Mouse (Mus musculus): ENCODE measurements around the gene Vps13d. TPM values are rescaled to one million over a fixed set of nuclear protein-coding genes. Genes with fewer than 3 reads are reported as not detected.

Vps13d gene
- polyA plus RNA-seq, 1 experiment from 2014 or later = 15.2 TPM

DNA sequence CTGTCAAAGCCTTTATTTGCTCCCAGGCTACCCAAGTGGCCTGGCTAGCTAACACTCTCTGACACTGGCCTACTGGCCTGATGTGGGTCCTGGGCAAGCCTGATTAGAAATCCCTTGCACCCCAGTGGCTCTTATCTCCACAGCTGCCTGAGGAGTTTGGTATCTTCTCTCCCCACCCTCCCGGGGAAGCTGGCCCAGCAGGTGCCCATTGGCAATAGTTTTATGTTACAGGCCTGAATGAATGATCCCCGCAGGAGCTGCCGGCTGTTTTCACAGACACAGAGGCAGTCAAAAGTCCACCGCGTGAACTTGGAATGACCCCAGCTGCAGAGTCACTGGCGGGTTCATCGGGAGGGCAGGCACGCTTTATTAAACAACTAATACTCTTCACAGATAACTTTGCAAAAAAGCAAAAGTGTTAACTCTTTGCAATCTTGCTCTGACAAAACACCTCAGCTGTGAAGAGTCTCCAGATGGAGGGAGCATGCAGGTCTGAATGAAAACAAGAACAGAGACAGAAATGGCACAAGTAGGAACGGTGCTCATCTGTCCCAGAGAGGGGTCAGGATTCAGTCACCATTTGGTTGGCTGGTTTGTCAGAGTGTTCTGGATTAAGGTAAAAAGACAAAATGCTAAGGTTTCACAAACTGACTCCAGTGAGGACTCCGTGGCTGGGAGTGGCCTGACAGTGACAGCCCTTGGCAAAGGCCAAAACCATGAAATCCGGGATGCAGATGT is 160.1 kb downstream of the Vps13d start:
- Histone ChIP-seq H3K27me3 (ENCODE audit: control insufficient read depth, insufficient read depth, low read length) (no peaks in the 10 kb centered on the region), H3K4me1 (replicated peaks; ENCODE audit: control insufficient read depth, insufficient read depth, low read length) (no peaks in the 10 kb centered on the region), H3K36me3 (ENCODE audit: control insufficient read depth, insufficient read depth, low read length) (no peaks in the 10 kb centered on the region), H3K9me3 (ENCODE audit: control insufficient read depth, low read length) (no peaks in the 10 kb centered on the region), H3K4me3 (ENCODE audit: low read depth, low read length) (no peak overlapping the region), H3K4me2 (replicated peaks; ENCODE audit: low read depth, low read length) (no peak overlapping the region), H3K27ac (ENCODE audit: low read depth, low read length) (no peak overlapping the region), H3K9ac (ENCODE audit: low read depth, low read length) (no peak overlapping the region)
- peak; percentile 43 for DNase-seq (ENCODE audit: low spot score)
- peak; percentile 85 for ATAC-seq (ENCODE audit: low FRiP score)
- WGBS = 13% methylated on average over 11 of the region's 11 CpGs

DNA sequence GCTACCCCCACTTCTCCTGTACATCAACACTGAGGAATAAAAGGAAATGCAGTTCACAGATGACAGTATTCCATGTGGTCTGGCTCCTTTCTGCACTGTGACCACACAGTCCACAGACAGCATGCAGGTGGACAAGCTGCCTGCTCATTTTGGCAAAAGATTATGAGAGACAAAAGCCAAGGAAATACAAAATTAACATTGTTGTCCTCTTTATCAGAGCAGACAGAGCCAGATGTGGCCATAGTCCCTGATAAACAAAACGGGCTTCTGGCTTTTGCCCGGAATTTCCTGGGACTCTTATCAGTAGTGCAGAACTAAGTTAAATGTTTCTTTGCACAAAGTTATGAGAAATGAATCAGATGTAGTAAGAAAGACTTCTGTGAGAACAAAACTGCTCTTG is 161.4 kb downstream of the Vps13d start:
- no peaks in the 10 kb centered on the region for H3K4me1 ChIP-seq (replicated peaks; ENCODE audit: control insufficient read depth, insufficient read depth, low read length)
- ATAC-seq (ENCODE audit: low FRiP score) = no peak
- no peaks in the 10 kb centered on the region for H3K9me3 ChIP-seq (ENCODE audit: control insufficient read depth, low read length)
- WGBS = 80% methylated on average over 2 of the region's 2 CpGs
- no peaks in the 10 kb centered on the region for H3K36me3 ChIP-seq (ENCODE audit: control insufficient read depth, insufficient read depth, low read length)
- no peak overlapping the region for H3K4me3 ChIP-seq (ENCODE audit: low read depth, low read length)
- no peak overlapping the region for H3K4me2 ChIP-seq (replicated peaks; ENCODE audit: low read depth, low read length)
- no peaks in the 10 kb centered on the region for H3K27me3 ChIP-seq (ENCODE audit: control insufficient read depth, insufficient read depth, low read length)
- no peak overlapping the region for H3K27ac ChIP-seq (ENCODE audit: low read depth, low read length)
- DNase-seq (ENCODE audit: low spot score) = no peak
- no peak overlapping the region for H3K9ac ChIP-seq (ENCODE audit: low read depth, low read length)

DNA sequence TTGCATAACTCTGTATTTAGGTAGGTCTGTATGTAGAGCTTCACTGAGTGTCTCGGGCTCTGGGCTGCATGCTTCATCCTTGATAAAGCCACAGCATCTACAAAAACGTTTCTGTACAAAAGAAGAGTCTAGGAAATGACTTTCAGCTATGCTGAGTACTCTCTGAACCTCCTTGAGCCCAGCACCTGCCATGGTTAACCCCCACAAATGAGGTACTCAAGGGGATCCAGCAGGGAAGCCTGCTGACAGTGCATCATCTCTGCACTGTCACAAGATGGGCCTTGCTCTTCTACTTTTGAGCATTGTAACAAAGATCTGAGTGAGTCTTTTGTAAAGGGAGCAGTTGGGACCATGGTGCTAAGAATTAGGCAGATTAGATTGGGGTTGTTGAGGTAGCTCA is 162.2 kb downstream of the Vps13d start:
- WGBS = 73% methylated on average over 2 of the region's 2 CpGs

DNA sequence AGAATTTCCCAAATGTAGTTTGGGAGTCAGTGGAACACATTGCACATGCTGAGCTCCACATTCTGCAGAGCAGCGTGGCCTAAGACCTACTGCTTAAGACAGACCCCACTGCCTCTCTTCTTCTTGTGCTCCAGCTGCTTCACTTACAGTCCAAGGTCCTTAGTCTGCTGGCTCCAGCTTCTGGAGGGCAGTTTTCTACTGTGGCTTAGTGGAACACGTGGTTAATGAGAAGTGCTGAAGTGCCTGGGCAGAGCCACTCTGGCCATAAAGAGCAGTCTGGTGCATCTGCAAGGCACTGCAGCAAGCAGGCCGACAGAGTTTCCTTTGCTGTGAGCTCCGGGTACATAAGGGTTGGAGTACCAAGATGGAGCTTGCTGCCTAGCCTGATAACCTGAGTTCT is 163.3 kb downstream of the Vps13d start:
- Histone ChIP-seq H3K4me3 (ENCODE audit: low read depth, low read length) (no peak overlapping the region), H3K27ac (ENCODE audit: low read depth, low read length) (no peak overlapping the region), H3K36me3 (ENCODE audit: control insufficient read depth, insufficient read depth, low read length) (no peaks in the 10 kb centered on the region), H3K4me1 (replicated peaks; ENCODE audit: control insufficient read depth, insufficient read depth, low read length) (no peaks in the 10 kb centered on the region), H3K9me3 (ENCODE audit: control insufficient read depth, low read length) (no peaks in the 10 kb centered on the region), H3K9ac (ENCODE audit: low read depth, low read length) (no peak overlapping the region), H3K27me3 (ENCODE audit: control insufficient read depth, insufficient read depth, low read length) (no peaks in the 10 kb centered on the region), H3K4me2 (replicated peaks; ENCODE audit: low read depth, low read length) (no peak overlapping the region)
- DNase-seq (ENCODE audit: low spot score) = no peak
- ATAC-seq (ENCODE audit: low FRiP score) = no peak
- WGBS = 81% methylated on average over 4 of the region's 4 CpGs

More for the DNA sequence above, 162.2 kb downstream of the Vps13d start:
- no peak overlapping the region for H3K9ac ChIP-seq (ENCODE audit: low read depth, low read length)
- ATAC-seq (ENCODE audit: low FRiP score) (no peak), DNase-seq (ENCODE audit: low spot score) (no peak)
- no peak overlapping the region for H3K27ac ChIP-seq (ENCODE audit: low read depth, low read length)
- no peaks in the 10 kb centered on the region for H3K9me3 ChIP-seq (ENCODE audit: control insufficient read depth, low read length)
- no peaks in the 10 kb centered on the region for H3K4me1 ChIP-seq (replicated peaks; ENCODE audit: control insufficient read depth, insufficient read depth, low read length)
- no peaks in the 10 kb centered on the region for H3K27me3 ChIP-seq (ENCODE audit: control insufficient read depth, insufficient read depth, low read length)
- H3K4me3 ChIP-seq (ENCODE audit: low read depth, low read length) = no peak overlapping the region
- no peaks in the 10 kb centered on the region for H3K36me3 ChIP-seq (ENCODE audit: control insufficient read depth, insufficient read depth, low read length)
- H3K4me2 ChIP-seq (replicated peaks; ENCODE audit: low read depth, low read length) = no peak overlapping the region

DNA sequence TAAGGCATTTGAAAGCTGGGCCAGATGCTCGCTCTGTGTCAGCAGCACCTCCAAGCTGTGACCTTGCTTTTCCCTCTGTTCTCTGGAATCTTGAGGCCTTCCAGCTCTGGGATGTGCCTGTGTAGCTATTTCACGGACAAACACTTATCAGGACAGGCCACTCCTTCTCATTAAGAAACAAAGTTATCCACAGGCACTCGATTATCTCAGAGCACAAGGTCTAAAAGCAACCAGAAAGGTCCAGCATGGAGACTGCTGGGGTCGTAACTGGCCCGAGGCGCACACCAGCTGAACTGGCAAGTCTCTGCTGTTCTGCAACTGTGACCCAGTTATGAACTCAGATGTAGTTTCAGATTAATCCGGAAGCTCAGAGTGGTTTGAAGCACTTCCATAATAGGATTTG is 168.4 kb downstream of the Vps13d start:
- ATAC-seq (ENCODE audit: low FRiP score) = no peak
- 75% methylated on average over 7 of the region's 7 CpGs for WGBS
- no peak overlapping the region for H3K27ac ChIP-seq (ENCODE audit: low read depth, low read length)

DNA sequence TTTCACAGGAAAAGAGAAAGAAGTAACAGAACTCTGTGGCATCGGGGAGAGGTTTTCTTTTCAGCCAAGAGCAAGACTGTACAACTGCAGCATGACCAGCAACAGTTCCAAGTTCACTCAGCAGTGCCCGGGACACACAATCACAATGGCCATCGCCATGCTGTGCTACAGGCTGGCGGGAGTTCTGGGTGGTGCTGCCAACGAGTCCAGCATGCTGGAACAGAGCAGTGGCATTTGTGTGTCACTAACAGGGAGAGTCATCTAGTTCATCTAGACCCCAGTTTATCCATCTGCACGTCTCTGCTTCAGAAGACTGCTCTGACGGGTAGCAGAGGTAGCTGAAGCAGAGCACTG is 169.4 kb downstream of the Vps13d start:
- DNase-seq (ENCODE audit: low spot score) = no peak
- H3K27ac ChIP-seq (ENCODE audit: low read depth, low read length) = no peak overlapping the region
- WGBS = 75% methylated on average over 7 of the region's 7 CpGs
- H3K36me3 ChIP-seq (ENCODE audit: control insufficient read depth, insufficient read depth, low read length) = no peaks in the 10 kb centered on the region
- H3K4me3 ChIP-seq (ENCODE audit: low read depth, low read length) = no peak overlapping the region
- H3K9ac ChIP-seq (ENCODE audit: low read depth, low read length) = no peak overlapping the region
- H3K4me2 ChIP-seq (replicated peaks; ENCODE audit: low read depth, low read length) = no peak overlapping the region
- H3K9me3 ChIP-seq (ENCODE audit: control insufficient read depth, low read length) = no peaks in the 10 kb centered on the region
- no peaks in the 10 kb centered on the region for H3K4me1 ChIP-seq (replicated peaks; ENCODE audit: control insufficient read depth, insufficient read depth, low read length)
- H3K27me3 ChIP-seq (ENCODE audit: control insufficient read depth, insufficient read depth, low read length) = no peaks in the 10 kb centered on the region
- ATAC-seq (ENCODE audit: low FRiP score) = no peak

More for the DNA sequence above, 168.4 kb downstream of the Vps13d start:
- H3K9me3 ChIP-seq (ENCODE audit: control insufficient read depth, low read length) = no peaks in the 10 kb centered on the region
- no peaks in the 10 kb centered on the region for H3K4me1 ChIP-seq (replicated peaks; ENCODE audit: control insufficient read depth, insufficient read depth, low read length)
- no peak overlapping the region for H3K9ac ChIP-seq (ENCODE audit: low read depth, low read length)
- no peaks in the 10 kb centered on the region for H3K27me3 ChIP-seq (ENCODE audit: control insufficient read depth, insufficient read depth, low read length)
- H3K36me3 ChIP-seq (ENCODE audit: control insufficient read depth, insufficient read depth, low read length) = no peaks in the 10 kb centered on the region
- no peak for DNase-seq (ENCODE audit: low spot score)
- H3K4me2 ChIP-seq (replicated peaks; ENCODE audit: low read depth, low read length) = no peak overlapping the region
- no peak overlapping the region for H3K4me3 ChIP-seq (ENCODE audit: low read depth, low read length)

DNA sequence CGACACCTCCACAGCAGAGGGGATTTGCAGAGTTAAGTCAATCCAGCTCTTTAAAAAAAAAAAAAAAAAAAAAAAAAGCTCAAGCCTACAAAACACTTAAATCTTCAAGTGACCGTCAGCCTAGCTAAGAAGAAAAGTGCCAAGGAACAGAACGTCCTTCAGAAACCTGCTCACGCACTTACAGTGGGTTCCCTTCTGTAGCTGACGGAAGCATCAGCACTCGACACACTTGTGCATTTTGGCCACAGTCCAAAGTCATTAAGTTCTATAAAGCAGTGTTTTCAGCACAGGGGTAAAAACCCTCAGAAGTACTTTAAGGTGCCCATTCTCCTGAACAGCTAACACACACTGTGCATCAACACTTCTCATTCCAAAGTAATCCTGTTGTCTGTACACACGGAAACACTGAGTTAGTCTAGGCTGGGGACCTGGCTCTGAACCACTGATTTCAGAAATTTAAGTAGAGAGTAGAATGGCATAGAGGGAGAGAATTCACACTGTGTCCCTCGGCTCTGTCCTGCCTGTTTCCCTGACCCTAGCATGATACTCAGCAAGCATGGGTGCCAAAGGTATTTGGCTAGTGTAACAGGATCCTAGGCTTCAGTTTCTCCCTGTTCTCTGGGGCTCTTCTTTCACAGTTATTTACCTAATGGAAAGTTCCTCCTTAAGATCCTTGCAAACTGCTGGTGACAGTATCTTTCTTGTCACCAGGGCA is 170.0 kb downstream of the Vps13d start:
- H3K9me3 ChIP-seq (ENCODE audit: control insufficient read depth, low read length) = no peaks in the 10 kb centered on the region
- no peaks in the 10 kb centered on the region for H3K27me3 ChIP-seq (ENCODE audit: control insufficient read depth, insufficient read depth, low read length)
- H3K4me2 ChIP-seq (replicated peaks; ENCODE audit: low read depth, low read length) = no peak overlapping the region
- no peak overlapping the region for H3K27ac ChIP-seq (ENCODE audit: low read depth, low read length)
- H3K4me3 ChIP-seq (ENCODE audit: low read depth, low read length) = no peak overlapping the region
- ATAC-seq (ENCODE audit: low FRiP score) = no peak
- H3K9ac ChIP-seq (ENCODE audit: low read depth, low read length) = no peak overlapping the region
- 75% methylated on average over 8 of the region's 8 CpGs for WGBS
- H3K4me1 ChIP-seq (replicated peaks; ENCODE audit: control insufficient read depth, insufficient read depth, low read length) = no peaks in the 10 kb centered on the region
- H3K36me3 ChIP-seq (ENCODE audit: control insufficient read depth, insufficient read depth, low read length) = no peaks in the 10 kb centered on the region
- DNase-seq (ENCODE audit: low spot score) = no peak

DNA sequence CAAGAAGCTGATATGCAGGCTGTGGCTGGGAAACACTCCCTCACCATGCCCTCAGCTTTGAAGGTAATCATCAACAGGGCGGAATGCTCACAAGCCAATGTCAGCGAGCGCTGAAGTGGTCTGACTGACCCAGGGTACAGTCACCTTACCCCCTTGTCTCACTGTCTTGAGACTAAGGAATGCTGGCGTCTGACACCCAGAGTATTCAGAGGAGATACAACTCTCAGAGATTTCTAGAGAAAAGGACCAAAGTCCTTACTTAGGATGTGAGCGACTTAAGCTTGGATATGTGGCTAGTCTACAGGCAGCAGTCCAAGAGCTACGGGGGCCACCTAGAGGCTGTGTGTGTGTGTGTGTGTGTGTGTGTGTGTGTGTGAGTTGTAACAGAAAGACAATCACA is 170.9 kb downstream of the Vps13d start:
- no peaks in the 10 kb centered on the region for H3K36me3 ChIP-seq (ENCODE audit: control insufficient read depth, insufficient read depth, low read length)
- no peaks in the 10 kb centered on the region for H3K27me3 ChIP-seq (ENCODE audit: control insufficient read depth, insufficient read depth, low read length)
- H3K27ac ChIP-seq (ENCODE audit: low read depth, low read length) = no peak overlapping the region
- DNase-seq (ENCODE audit: low spot score) = no peak
- no peak overlapping the region for H3K9ac ChIP-seq (ENCODE audit: low read depth, low read length)
- H3K9me3 ChIP-seq (ENCODE audit: control insufficient read depth, low read length) = no peaks in the 10 kb centered on the region
- WGBS = 88% methylated on average over 6 of the region's 6 CpGs
- no peak for ATAC-seq (ENCODE audit: low FRiP score)
- no peak overlapping the region for H3K4me2 ChIP-seq (replicated peaks; ENCODE audit: low read depth, low read length)
- H3K4me1 ChIP-seq (replicated peaks; ENCODE audit: control insufficient read depth, insufficient read depth, low read length) = no peaks in the 10 kb centered on the region
- H3K4me3 ChIP-seq (ENCODE audit: low read depth, low read length) = no peak overlapping the region

DNA sequence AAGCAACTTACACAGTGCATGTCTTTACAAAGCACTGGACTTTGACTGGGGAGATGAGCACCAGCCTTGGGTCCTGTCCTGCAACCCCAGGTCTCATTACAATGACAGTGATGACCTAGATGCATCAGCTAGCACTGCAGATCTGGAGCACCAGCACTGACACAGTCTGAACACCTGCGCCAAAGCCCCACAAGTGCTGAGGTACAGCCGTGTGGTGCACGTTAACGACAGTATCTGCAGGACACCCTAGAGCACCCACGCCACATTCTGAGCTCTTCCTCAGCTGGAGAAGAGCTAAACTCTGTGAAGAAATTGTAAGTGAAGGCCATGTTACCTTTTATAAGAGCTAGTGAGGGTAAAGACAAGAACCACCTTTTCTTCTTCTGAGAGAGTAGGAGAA is 172.0 kb downstream of the Vps13d start:
- no peak for ATAC-seq (ENCODE audit: low FRiP score)
- Histone ChIP-seq H3K27me3 (ENCODE audit: control insufficient read depth, insufficient read depth, low read length) (no peaks in the 10 kb centered on the region), H3K27ac (ENCODE audit: low read depth, low read length) (no peak overlapping the region), H3K4me2 (replicated peaks; ENCODE audit: low read depth, low read length) (no peak overlapping the region), H3K4me1 (replicated peaks; ENCODE audit: control insufficient read depth, insufficient read depth, low read length) (no peaks in the 10 kb centered on the region), H3K9me3 (ENCODE audit: control insufficient read depth, low read length) (no peaks in the 10 kb centered on the region), H3K4me3 (ENCODE audit: low read depth, low read length) (no peak overlapping the region), H3K36me3 (ENCODE audit: control insufficient read depth, insufficient read depth, low read length) (no peaks in the 10 kb centered on the region), H3K9ac (ENCODE audit: low read depth, low read length) (no peak overlapping the region)
- DNase-seq (ENCODE audit: low spot score) = no peak
- WGBS = 95% methylated on average over 5 of the region's 5 CpGs
